Mouse (Mus musculus) left cerebral cortex, adult 2 months (tissue): ENCODE results near the gene Mrln. TPM values are rescaled to one million over a fixed set of nuclear protein-coding genes. Genes with fewer than 3 reads are reported as not detected.
A peak's percentile ranks its signal among the peaks of the same experiment; 100 is the strongest.

Experiments
- DNase-seq, 2 experiments: peaks; one replicate each; pipeline ENCODE4 v3.0.0; 2021 to 2022; ENCODE audit warnings: low spot score in 2 of 2, mixed read lengths in 1 of 2; ENCODE audit errors: extremely low spot score in 1 of 2
- H3K27ac ChIP-seq: fragments of 200-600 bp; 2 replicates; pipeline ENCODE4 v1.8.1; 2022
- H3K4me3 ChIP-seq: fragments of 200-600 bp; 2 replicates; pipeline ENCODE4 v1.8.1; 2022
- CTCF ChIP-seq: fragments of 200-600 bp; IDR thresholded peaks from 2 replicates; pipeline ENCODE4 v1.8.1; 2022; ENCODE audit warnings: antibody characterized with exemption, mild to moderate bottlenecking, moderate library complexity
- intact Hi-C: fragments of 180-260 bp; cut with DNase I; formaldehyde crosslinking; loops from one replicate; pipeline ENCODE4 v1.15.1; 2025
- total RNA-seq, 2 experiments: library from RNA; stranded (reverse); gene quantifications; 2 replicates each; pipeline ENCODE4 v1.2.3; 2021

Mrln gene
- total RNA-seq, 2 experiments from 2014 or later: not detected

DNA sequence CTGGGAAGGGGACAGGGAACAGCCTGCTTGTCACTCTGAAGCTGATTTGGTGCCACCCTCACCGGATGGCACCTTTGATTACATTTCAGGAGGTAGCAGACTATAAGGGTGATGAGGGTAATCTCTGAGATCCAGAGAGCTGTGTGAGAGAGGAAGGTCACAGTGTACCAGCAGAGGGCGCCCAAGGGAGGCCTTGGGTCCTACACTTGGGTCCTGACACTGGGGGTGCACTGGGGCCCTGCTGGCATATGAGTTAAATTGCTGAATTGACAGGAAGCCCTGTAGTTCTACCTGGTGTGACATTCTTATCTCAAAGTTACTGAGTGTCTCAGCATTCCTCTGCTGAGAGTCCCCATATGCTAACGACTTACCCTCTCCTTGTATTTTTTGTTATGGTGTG, 31.1 kb upstream of the Mrln start:
- no peak overlapping the region for H3K27ac ChIP-seq
- H3K4me3 ChIP-seq: no peak overlapping the region
- intact Hi-C loops: loop anchor here (2.0 kb wide), 1 partner anchor 123 kb away; no protein-coding TSS in a partner anchor
- DNase-seq: peak; percentile 56 to 70
- peak; percentile 82 for TF ChIP-seq CTCF

DNA sequence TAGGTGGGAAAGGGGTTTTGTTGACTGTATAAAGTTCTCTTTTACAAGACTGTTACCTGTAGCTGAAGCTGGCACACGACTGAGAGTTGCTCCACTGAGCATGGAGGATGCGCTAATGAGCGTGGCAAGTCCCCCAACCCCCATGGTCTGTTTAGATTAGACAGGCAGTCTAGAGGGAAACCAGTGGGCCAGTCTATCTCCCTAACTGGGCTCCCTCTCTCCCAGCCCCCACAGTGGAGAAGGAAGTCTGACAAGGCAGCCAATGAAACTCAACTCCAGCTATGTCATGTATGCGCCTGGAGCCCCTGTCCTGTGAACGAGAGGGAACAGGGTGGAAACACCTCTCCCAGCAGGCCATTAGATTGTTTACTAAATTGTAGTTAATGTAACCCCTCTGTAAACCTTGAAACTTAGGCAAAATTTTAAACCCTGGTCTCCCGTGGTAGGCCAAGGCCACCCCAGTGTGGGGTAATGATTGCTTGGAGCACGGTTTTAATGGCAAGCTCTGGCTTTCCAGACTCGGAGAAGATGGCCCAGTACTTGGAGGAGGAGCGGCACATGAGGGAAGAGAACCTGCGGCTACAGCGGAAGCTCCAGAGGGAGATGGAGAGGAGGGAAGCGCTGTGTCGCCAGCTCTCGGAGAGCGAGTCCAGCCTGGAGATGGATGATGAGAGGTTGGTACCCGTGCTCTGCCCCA, 29.8 kb upstream of the Mrln start:
- TF ChIP-seq CTCF: no peak

DNA sequence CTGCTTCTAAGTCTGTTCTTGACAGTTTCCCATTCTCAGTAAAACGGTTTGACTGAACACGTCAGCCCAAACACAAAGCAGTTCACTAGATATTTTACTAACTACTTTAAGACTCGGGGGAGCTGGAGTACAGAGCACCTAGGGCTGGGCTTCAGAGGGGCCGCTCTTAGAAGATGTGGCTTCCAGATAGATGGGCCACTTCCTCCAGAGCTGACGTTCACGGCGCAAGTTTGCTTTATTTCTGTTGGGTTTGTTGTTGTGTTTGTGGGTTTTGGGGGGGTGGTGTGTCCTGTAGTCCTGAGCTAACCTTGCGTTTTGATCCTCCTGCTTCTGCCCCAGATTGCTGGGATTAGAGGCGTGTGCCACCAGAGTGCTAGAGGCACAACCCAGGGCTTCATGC, 23.7 kb upstream of the Mrln start:
- TF ChIP-seq CTCF: no peak
- no peak for DNase-seq
- Histone ChIP-seq H3K27ac (no peak overlapping the region), H3K4me3 (no peak overlapping the region)
- intact Hi-C loops: no loop called here

More for the DNA sequence above, 29.8 kb upstream of the Mrln start:
- no peak for DNase-seq
- intact Hi-C loops: no loop called here
- H3K27ac ChIP-seq: no peak overlapping the region
- H3K4me3 ChIP-seq: no peak overlapping the region

DNA sequence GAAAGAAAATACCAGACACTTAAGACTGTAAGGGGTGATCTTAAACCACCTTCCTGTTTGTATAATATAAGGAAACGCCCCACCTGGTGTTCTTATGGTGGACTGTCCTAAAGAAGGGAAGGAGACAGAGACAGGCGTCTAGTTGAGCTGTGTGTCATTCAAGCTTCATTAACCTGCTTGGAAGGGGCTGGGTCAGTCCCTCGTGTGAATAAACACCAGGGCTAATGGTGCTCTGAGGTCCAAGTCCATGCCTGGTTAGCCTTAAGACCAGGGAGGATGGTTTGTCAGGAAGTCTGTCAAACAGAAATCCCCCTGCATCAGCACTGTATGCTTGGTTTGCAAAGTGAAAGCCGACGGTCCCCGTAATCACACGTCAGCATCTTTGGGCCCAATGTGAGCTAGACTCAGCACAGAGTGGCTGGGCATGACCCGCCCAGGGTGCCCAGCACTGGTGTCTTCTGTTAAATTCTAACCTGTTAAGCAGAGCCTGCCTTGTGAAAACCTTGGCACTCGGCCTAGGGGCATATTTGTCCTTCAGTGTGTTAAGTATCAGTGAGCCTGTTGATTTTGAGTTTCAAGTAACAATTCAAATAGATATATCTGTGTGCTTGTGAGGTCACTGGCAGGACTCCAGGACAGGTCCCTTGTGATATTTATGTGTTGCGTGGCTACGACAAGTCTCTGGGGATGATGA, 23.0 kb upstream of the Mrln start:
- intact Hi-C loops: no loop called here
- Histone ChIP-seq H3K4me3 (no peak overlapping the region), H3K27ac (no peak overlapping the region)
- DNase-seq: no peak
- TF ChIP-seq CTCF: no peak

DNA sequence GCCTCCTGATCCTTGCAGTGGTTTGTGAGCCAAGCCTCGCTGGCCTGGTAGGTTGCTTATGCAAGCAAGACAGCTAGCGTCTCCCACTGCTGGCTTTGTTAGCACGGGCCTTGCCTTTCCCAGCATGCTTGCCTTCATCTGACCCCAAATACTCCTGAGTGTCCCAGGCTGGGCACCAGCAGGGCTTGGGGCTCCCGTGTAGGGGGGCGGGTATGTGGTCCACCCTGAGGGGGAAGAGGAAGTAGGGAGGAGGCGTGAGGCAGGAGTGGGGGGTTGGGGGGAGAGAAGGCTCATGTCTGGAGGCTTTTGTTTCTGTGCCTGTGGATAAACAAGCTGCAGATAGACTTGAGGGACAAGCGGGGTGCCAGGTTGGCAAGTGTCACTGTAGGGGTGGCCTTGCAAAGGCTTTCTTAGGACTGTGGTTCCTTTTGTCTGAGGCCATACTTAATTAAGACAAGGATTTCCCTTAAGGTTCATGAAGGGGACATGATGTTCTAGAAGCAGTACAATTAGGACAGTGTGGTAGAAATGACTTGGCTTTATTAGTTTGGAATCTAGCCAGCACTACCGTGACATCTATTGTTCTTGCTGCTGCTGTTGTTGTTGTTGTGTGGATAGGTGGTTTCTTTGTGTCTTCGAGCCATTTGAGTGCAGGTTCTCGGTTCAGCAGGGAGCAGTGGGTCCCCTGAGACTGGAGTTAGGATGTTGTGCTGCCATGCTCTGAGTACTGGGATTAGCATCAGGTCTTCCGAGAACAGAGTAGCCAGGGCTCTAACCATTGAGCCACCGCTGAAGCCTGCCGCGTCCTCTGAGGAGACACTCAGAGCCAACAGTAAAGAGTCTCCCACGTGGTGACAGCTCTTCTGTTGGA, 21.0 kb upstream of the Mrln start:
- intact Hi-C loops: loop anchor here (1.0 kb wide), 1 partner anchor 85 kb away; no protein-coding TSS in a partner anchor
- DNase-seq: no peak
- TF ChIP-seq CTCF: no peak

DNA sequence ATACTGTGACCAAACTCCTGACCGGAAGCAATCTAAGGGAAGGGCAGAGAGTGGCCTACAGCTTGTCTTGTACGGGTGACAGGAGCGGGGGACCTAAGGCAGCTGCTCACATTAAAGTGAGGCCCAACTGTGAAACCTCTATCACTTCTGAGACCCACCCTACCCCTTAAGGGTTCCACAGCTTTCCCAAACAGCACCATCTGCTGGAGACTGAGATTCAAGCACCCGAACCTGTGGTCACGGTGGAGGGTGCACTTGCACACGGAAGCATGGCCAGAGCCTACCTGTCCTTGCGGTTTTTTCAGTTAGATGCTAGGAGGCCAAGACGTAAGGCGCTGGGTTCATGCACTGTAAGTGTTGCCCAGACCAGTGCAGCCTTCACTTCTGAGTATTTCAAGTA, 18.3 kb upstream of the Mrln start:
- Histone ChIP-seq H3K4me3 (no peak overlapping the region), H3K27ac (no peak overlapping the region)
- intact Hi-C loops: loop anchor here (5.0 kb wide), 1 partner anchor 164 kb away; no protein-coding TSS in a partner anchor
- DNase-seq: peak in 1 of 2 experiments; percentile 47
- peak; percentile 79 for TF ChIP-seq CTCF

More for the DNA sequence above, 21.0 kb upstream of the Mrln start:
- Histone ChIP-seq H3K4me3 (no peak overlapping the region), H3K27ac (peak overlapping the region; percentile 47; the same call in 1 of the 2 replicates)

DNA sequence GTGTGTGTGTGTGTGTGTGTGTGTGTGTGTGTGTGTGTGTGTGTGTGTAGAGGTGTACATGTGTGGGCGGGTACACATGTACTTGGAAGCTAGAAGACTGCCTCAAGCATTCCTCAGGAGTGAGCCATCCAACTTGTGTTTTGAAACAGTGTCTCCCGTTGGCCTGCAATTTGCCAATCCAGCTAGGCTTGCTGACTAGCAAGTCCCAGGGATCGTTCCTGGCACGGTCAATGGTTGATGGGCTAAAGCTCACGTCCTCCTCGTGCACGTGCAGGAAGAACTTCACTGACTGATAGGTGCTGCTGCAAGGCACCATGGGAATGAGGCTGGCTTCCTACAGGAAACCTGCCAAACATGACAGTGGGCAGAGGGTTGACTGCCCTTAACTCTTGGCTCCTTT, 17.9 kb upstream of the Mrln start:
- Histone ChIP-seq H3K4me3 (no peak overlapping the region), H3K27ac (no peak overlapping the region)
- no peak for TF ChIP-seq CTCF
- no peak for DNase-seq
- intact Hi-C loops: loop anchor here (5.0 kb wide), 1 partner anchor 164 kb away; no protein-coding TSS in a partner anchor

DNA sequence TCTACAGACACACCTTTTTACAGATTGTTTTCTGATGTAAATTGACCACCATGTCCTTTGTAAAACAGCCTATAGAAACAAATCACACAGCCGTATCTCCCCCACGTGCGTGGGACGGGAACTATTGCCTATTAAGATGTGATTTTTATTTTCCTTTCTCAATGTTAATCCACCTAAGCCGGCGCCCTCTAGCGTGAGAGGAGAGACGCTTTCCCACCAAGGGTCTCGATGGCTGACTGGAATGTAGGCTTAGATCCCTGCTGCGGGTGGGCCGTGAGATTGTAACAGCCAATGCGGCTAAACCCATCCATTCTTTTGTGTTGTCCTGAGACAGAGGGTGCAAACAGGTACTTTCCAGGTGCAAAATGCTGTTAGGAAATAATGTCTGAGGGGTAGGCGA, 14.6 kb upstream of the Mrln start:
- H3K4me3 ChIP-seq: no peak overlapping the region
- H3K27ac ChIP-seq: no peak overlapping the region
- peak; percentile 26 for TF ChIP-seq CTCF
- intact Hi-C loops: loop anchor here (5.0 to 10.0 kb wide), 2 partner anchors 168 to 375 kb away; no protein-coding TSS in a partner anchor
- no peak for DNase-seq

DNA sequence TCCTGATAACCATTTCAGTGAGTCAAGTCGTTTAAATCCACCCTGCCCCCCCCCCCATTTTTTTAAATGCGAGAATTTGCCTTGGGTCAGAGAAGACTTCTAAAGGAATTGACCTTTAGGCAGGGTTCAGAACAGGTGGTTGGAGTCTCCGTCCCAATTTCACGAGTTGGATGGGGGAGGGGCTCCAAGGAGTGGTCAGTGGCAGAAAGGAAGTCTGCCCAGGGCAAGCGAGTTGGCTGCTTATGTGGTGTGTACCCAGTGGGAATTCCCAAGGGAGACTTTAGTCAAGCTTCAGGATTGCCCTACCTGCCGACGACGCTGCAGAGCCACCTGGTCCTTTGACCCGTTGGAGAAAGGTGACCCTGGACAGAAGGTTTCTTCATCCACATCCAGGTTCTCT, 10.2 kb upstream of the Mrln start:
- H3K4me3 ChIP-seq: no peak overlapping the region
- no peak for DNase-seq
- no peak for TF ChIP-seq CTCF
- no peak overlapping the region for H3K27ac ChIP-seq
- intact Hi-C loops: loop anchor here (10.0 kb wide), 1 partner anchor 371 kb away; no protein-coding TSS in a partner anchor

DNA sequence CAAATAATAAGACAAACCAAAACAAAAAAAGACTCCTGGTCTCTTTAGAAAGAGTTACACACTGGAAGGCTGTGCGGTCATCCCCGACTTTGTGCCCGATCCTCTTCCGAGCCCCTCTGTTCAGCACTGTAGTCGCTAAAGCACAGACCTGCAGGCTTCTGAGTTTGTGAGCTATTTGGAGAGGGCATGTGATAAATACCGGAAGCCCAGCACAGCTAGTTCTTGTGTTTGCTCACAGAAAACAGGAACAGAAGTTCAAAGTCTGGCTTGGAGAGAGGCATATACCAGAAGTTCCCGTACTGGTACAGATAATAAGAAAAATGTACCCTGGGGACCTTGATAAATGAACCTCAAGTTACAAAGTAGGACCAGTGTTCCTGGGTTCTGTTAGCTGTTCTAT, 9.2 kb upstream of the Mrln start:
- TF ChIP-seq CTCF: no peak
- Histone ChIP-seq H3K4me3 (no peak overlapping the region), H3K27ac (no peak overlapping the region)
- DNase-seq: no peak
- intact Hi-C loops: loop anchor here (10.0 kb wide), 1 partner anchor 370 kb away; no protein-coding TSS in a partner anchor

DNA sequence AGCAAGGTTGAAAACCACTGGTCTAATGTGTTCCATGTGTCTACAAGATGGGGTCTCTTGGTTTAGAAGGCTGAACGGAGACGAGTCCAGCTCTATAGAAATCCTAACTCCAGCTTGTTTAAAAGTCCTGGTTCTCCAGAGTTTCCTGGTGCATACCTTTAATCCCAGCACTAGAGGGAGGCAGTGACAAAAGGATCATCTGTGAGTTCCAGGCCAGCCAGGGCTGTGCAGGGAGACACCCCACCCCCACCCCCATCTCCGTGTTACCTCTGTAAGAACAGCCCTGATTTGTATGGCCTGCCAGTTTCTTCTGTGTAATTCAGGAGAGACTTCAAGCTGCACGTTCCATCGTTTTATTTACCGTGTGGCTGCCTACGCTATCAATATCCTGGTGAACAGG, 8.7 kb upstream of the Mrln start:
- DNase-seq: no peak
- Histone ChIP-seq H3K27ac (0 out of 2 replicates have a peak overlapping the region, but pooled peaks have one; percentile 22), H3K4me3 (no peak overlapping the region)
- intact Hi-C loops: loop anchor here (2.0 to 10.0 kb wide), 2 partner anchors 101 to 369 kb away; no protein-coding TSS in a partner anchor
- peak; percentile 55 for TF ChIP-seq CTCF

DNA sequence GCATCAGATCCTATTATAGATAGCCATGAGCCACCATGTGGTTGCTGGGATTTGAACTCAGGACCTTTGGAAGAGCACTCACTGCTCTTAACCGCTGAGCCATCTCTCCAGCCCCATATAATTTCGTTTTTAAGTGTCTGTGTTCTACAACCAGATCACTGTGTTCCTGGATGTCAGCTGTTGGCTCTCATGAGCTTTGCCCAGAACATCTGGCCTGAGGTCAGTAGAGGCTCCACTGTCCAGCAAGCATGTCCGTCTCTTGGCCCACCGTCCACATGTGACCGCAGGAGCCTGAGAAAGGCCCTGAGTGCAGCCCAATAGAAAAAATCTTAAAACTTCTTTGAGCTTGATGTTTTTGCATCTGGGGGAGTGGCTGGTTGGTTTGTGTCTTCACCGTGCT, 7.8 kb upstream of the Mrln start:
- intact Hi-C loops: loop anchor here (2.0 to 10.0 kb wide), 2 partner anchors 100 to 368 kb away; no protein-coding TSS in a partner anchor

More for the DNA sequence above, 7.8 kb upstream of the Mrln start:
- H3K27ac ChIP-seq: no peak overlapping the region
- H3K4me3 ChIP-seq: no peak overlapping the region
- DNase-seq: no peak
- TF ChIP-seq CTCF: no peak
